Mouse (Mus musculus): ENCODE measurements at regions not wholly inside any gene's neighbourhood (a gene's known extent, or its start where the extent isn't known, plus 50 kb on each side); places are given as distances from the start of the nearest gene placed in this dataset.

DNA sequence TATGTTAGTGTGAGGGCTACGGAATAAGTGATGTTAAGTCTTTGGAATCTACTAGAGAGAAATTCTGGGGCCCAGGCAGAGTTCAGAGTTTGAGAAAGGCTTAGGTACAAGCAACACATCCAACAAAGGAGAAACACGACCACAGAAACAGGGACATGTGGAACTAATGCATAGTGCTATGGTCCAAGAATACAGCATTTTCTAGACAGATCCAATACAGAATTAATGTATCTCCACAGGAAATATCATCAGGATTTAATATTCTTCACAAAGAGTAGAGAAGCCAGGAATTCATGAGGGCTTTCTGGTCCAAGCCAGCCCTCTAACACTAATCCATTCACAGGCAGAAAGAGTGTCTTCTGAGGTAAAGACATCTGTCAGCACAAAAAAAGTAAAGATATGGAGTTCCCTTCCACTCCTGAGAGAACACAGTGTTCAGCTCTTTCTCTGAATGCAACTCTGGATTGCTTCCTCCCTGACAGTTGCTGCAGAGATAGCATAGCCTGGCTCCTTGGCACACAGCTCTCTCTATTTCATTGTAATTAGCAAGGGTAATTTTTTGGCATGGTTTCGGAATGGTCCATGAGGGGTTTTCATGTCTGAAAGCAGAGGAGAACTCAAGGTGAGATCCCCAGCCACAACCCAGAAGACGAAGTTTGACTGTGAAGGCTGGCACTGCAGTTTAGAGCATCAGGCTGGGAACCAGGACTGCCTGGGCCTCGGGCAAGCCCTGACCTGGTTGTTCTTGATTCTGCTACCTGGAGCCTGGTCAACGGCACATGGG is 161.1 kb upstream of the Mki67 start:
- TF ChIP-seq CTCF (IDR thresholded peaks at IDR 0.05; ENCODE audit: low read depth, low read length) (no peak), POLR2A (IDR thresholded peaks at IDR 0.05; ENCODE audit: extremely low read depth, insufficient read depth, low read length) (no peak)
